23 mouse cellular contexts compared by ENCODE assay signal in genomic region chr1:185306836-185307235, GRCm38 (mm10).
"Had no signal": no experiment of that assay in that cellular context is flagged by ENCODE, and none has a peak within 500 bp of the region (broad histone marks: within the 10 kb centered on the region; RNA-seq: fewer than 3 reads in every experiment).

No protein-coding gene starts in this region.

- H3K27me3 ChIP-seq: heart, embryonic 12.5 days; hindbrain, embryonic 13.5 days; hindbrain, embryonic 15.5 days; kidney, embryonic 15.5 days; limb, embryonic 12.5 days; liver, embryonic 13.5 days had no signal

- ATAC-seq: forebrain, postnatal 0 days; hindbrain, postnatal 0 days had no signal

- H3K27ac ChIP-seq: hindbrain, embryonic 13.5 days; hindbrain, embryonic 15.5 days; hindbrain, postnatal 0 days; kidney, embryonic 15.5 days; layer of hippocampus, adult 2 months; left cerebral cortex, adult 2 months; limb, embryonic 10.5 days; limb, embryonic 12.5 days; liver, embryonic 13.5 days had no signal

- H3K9ac ChIP-seq: forebrain, postnatal 0 days; heart, embryonic 12.5 days; hindbrain, embryonic 13.5 days; hindbrain, embryonic 15.5 days; kidney, embryonic 15.5 days; limb, embryonic 12.5 days; liver, embryonic 13.5 days had no signal

- H3K4me1 ChIP-seq: hindbrain, embryonic 13.5 days; hindbrain, embryonic 15.5 days; kidney, embryonic 15.5 days; limb, embryonic 10.5 days; limb, embryonic 12.5 days; liver, embryonic 13.5 days had no signal

- H3K4me3 ChIP-seq: heart, embryonic 12.5 days; hindbrain, embryonic 13.5 days; hindbrain, embryonic 15.5 days; kidney, embryonic 15.5 days; layer of hippocampus, adult 2 months; left cerebral cortex, adult 2 months; limb, embryonic 10.5 days; limb, embryonic 12.5 days; liver, embryonic 13.5 days had no signal

- H3K9me3 ChIP-seq: hindbrain, embryonic 13.5 days; hindbrain, embryonic 15.5 days; kidney, embryonic 15.5 days; limb, embryonic 10.5 days; liver, embryonic 13.5 days had no signal

- H3K4me2 ChIP-seq: heart, embryonic 12.5 days; hindbrain, embryonic 13.5 days; hindbrain, embryonic 15.5 days; kidney, embryonic 15.5 days; limb, embryonic 12.5 days; liver, embryonic 11.5 days; liver, embryonic 13.5 days had no signal

- DNase-seq: forebrain, postnatal 0 days; gastrocnemius, postnatal 14 days; gastrocnemius, postnatal 36 days; heart, adult 18-20 months; heart, postnatal 10 days; heart, postnatal 36 days; kidney, adult 18-20 months; kidney, adult 9 months; kidney, postnatal 10 days; kidney, postnatal 25 days; kidney, postnatal 4 days; liver; liver, embryonic 13.5 days had no signal
